Mouse (Mus musculus) right cerebral cortex, postnatal 4 days (tissue): ENCODE results near the gene Acot2.
"Not testable (repeated sequence)": the region's sequence is repeated elsewhere in the genome, so short reads cannot be mapped to it uniquely, and the experiment has no call there.

Experiments used
- DNase-seq: peaks from one replicate; pipeline ENCODE4 v3.0.0-alpha.2; 2022

Gene Acot2

GRCm38 (mm10) chr12:83998341-83999107 is 10.9 kb downstream of the Acot2 start:
- no peak for DNase-seq

GRCm38 (mm10) chr12:83999237-83999636 is 11.6 kb downstream of the Acot2 start:
- peak; percentile 17 for DNase-seq

- no peak for DNase-seq
Measured at GRCm38 (mm10) chr12:84000418-84000817, 12.8 kb downstream of the Acot2 start.

- no peak for DNase-seq
Measured at GRCm38 (mm10) chr12:84003866-84004265, 16.2 kb downstream of the Acot2 start.

GRCm38 (mm10) chr12:84008251-84008650 is 20.6 kb downstream of the Acot2 start:
- no peak for DNase-seq

GRCm38 (mm10) chr12:84008729-84009128 is 21.1 kb downstream of the Acot2 start:
- no peak for DNase-seq

GRCm38 (mm10) chr12:84009171-84009965 is 21.7 kb downstream of the Acot2 start, which contains the start of gene Acot1:
Acot1 (plus strand) TSS chr12:84009490.
- DNase-seq = peak; percentile 60

GRCm38 (mm10) chr12:84010201-84010600 is 22.5 kb downstream of the Acot2 start:
- DNase-seq = no peak

- peak; percentile 73 for DNase-seq
Measured at GRCm38 (mm10) chr12:84011251-84012040, 23.8 kb downstream of the Acot2 start.

- DNase-seq = no peak
Measured at GRCm38 (mm10) chr12:84013130-84013529, 25.5 kb downstream of the Acot2 start.

- no peak for DNase-seq
Measured at GRCm38 (mm10) chr12:84013701-84014100, 26.0 kb downstream of the Acot2 start.

- not testable (repeated sequence) for DNase-seq
Measured at GRCm38 (mm10) chr12:84020528-84020927, 32.9 kb downstream of the Acot2 start.

GRCm38 (mm10) chr12:84022266-84022665 is 34.6 kb downstream of the Acot2 start:
- not testable (repeated sequence) for DNase-seq

GRCm38 (mm10) chr12:84023052-84023745 is 35.5 kb downstream of the Acot2 start:
- DNase-seq = no peak

- DNase-seq = no peak
Measured at GRCm38 (mm10) chr12:84025888-84026287, 38.2 kb downstream of the Acot2 start.

GRCm38 (mm10) chr12:84028328-84028727 is 40.7 kb downstream of the Acot2 start:
- DNase-seq = not testable (repeated sequence)

- not testable (repeated sequence) for DNase-seq
Measured at GRCm38 (mm10) chr12:84029043-84029442, 41.4 kb downstream of the Acot2 start.

- DNase-seq = peak; percentile 60
Measured at GRCm38 (mm10) chr12:84030659-84031332, 43.1 kb downstream of the Acot2 start.

- DNase-seq = no peak
Measured at GRCm38 (mm10) chr12:84032854-84033253, 45.2 kb downstream of the Acot2 start.

- DNase-seq = not testable (repeated sequence)
Measured at GRCm38 (mm10) chr12:84033302-84033701, 45.6 kb downstream of the Acot2 start.

GRCm38 (mm10) chr12:84034108-84034507 is 46.4 kb downstream of the Acot2 start:
- no peak for DNase-seq

GRCm38 (mm10) chr12:84038241-84038640 is 50.6 kb downstream of the Acot2 start, which contains the start of gene Acot4:
Acot4 (plus strand) TSS chr12:84038379.
- peak; percentile 11 for DNase-seq
